Mouse (Mus musculus): ENCODE measurements around the gene Zfp3.

- TF ChIP-seq TAL1 (conservative IDR thresholded peaks at IDR 0.05; ENCODE audit: low read depth, low read length) (no peak), CTCF (IDR thresholded peaks at IDR 0.05; ENCODE audit: low read depth, low read length) (no peak)
These were observed 27.7 kb downstream of the Zfp3 start for GRCm38 (mm10) chr11:70791676-70792075.
